Mouse (Mus musculus) midbrain, postnatal 0 days (tissue): ENCODE measurements around the gene Sectm1a. TPM values are rescaled to one million over a fixed set of nuclear protein-coding genes. Genes with fewer than 3 reads are reported as not detected.
A peak's percentile ranks its signal among the peaks of the same experiment; 100 is the strongest.
"Not testable (repeated sequence)": the region's sequence is repeated elsewhere in the genome, so short reads cannot be mapped to it uniquely, and the experiment has no call there.

Source experiments
- ATAC-seq: fragments of 200-750 bp; cut with Nextera tagmentation; 2 replicates; pipeline ENCODE4 v1.8.0; 2017; ENCODE audit warnings: moderate number of reproducible peaks, mild to moderate bottlenecking, moderate TSS enrichment, moderate library complexity; ENCODE audit not compliant: low FRiP score
- DNase-seq: peaks from one replicate; pipeline ENCODE4 v3.0.0-alpha.2; 2015; ENCODE audit warnings: low spot score
- H3K27ac ChIP-seq: fragments of 300-500 bp; sonication (generic); 2 replicates; pipeline ENCODE4 v1.5.1; 2014; ENCODE audit warnings: low read depth, mild to moderate bottlenecking, low read length, mixed read lengths
- H3K27me3 ChIP-seq: fragments of 300-500 bp; sonication (generic); 2 replicates; pipeline ENCODE4 v1.6.1; 2014; ENCODE audit warnings: low read length, control low read depth, mixed read lengths; ENCODE audit not compliant: insufficient read depth
- H3K36me3 ChIP-seq: fragments of 300-500 bp; sonication (generic); 2 replicates; pipeline ENCODE4 v1.6.1; 2014; ENCODE audit warnings: low read length, control low read depth, mixed read lengths; ENCODE audit not compliant: insufficient read depth
- H3K4me1 ChIP-seq: fragments of 300-500 bp; sonication (generic); 2 replicates; pipeline ENCODE4 v1.6.1; 2014; ENCODE audit warnings: mild to moderate bottlenecking, control low read depth, antibody characterized with exemption, low read length, mixed read lengths; ENCODE audit not compliant: insufficient read depth
- H3K4me2 ChIP-seq: fragments of 300-500 bp; sonication (generic); 2 replicates; pipeline ENCODE4 v1.6.1; 2014; ENCODE audit warnings: low read depth, mild to moderate bottlenecking, low read length, mixed read lengths; ENCODE audit not compliant: poor library complexity, severe bottlenecking
- H3K4me3 ChIP-seq: fragments of 300-500 bp; sonication (generic); 2 replicates; pipeline ENCODE4 v1.5.1; 2014; ENCODE audit warnings: low read depth, mild to moderate bottlenecking, low read length, moderate library complexity
- H3K9ac ChIP-seq: fragments of 300-500 bp; sonication (generic); replicated peaks from 2 replicates; pipeline ENCODE4 v1.6.1; 2014; ENCODE audit warnings: mild to moderate bottlenecking, low read length, moderate library complexity, mixed read lengths; ENCODE audit not compliant: poor library complexity, severe bottlenecking
- H3K9me3 ChIP-seq: fragments of 300-500 bp; sonication (generic); 2 replicates; pipeline ENCODE4 v1.6.1; 2016; ENCODE audit warnings: low read length, control low read depth
- CTCF ChIP-seq: IDR thresholded peaks from 2 replicates; pipeline ENCODE4 v1.5.1; 2016; ENCODE audit warnings: antibody characterized with exemption, mild to moderate bottlenecking
- WGBS: fragments of 180-500 bp; shearing (Covaris S2); extraction: QIAGEN DNeasy Blood & Tissue Kit; methylation state at CpG from one replicate; pipeline ENCODE4 v1.1.7; 2014; 5-methylcytosine and 5-hydroxymethylcytosine counted together
- polyA plus RNA-seq: library from polyadenylated mRNA; unstranded; fragments of >200 nt; fragmentation: Nextera tagmentation; extraction: Ambion mirVana; gene quantifications from 2 replicates; pipeline ENCODE4 v1.2.1, GENCODE M21; 2015
- total RNA-seq: library from RNA; depleted of rRNA; stranded (reverse); fragments of >200 nt; gene quantifications from 2 replicates; pipeline ENCODE4 v1.2.3, GENCODE M21; 2014

Sectm1a gene
- total and polyA plus RNA-seq, 2 experiments from 2014 or later = not detected

GRCm38 (mm10) chr11:121111051-121111450 is 30.0 kb upstream of the Sectm1a start:
- WGBS = 88% methylated on average over 3 of the region's 3 CpGs
- ATAC-seq (no peak), DNase-seq (no peak)
- Histone ChIP-seq H3K9me3 (no peaks in the 10 kb centered on the region), H3K27ac (no peak overlapping the region), H3K36me3 (no peaks in the 10 kb centered on the region), H3K4me1 (no peaks in the 10 kb centered on the region), H3K9ac (no peak overlapping the region), H3K4me3 (no peak overlapping the region), H3K27me3 (no peaks in the 10 kb centered on the region), H3K4me2 (no peak overlapping the region)
- no peak for TF ChIP-seq CTCF

- H3K4me1 ChIP-seq = no peaks in the 10 kb centered on the region
- no peak overlapping the region for H3K27ac ChIP-seq
- DNase-seq (peak; percentile 85), ATAC-seq (no peak)
- H3K9ac ChIP-seq = no peak overlapping the region
- no peak overlapping the region for H3K4me3 ChIP-seq
- H3K36me3 ChIP-seq = no peaks in the 10 kb centered on the region
- no peaks in the 10 kb centered on the region for H3K9me3 ChIP-seq
- H3K4me2 ChIP-seq = no peak overlapping the region
- no peaks in the 10 kb centered on the region for H3K27me3 ChIP-seq
- TF ChIP-seq CTCF = no peak
- WGBS = 5% methylated on average over 2 of the region's 2 CpGs
These were observed 29.0 kb upstream of the Sectm1a start for GRCm38 (mm10) chr11:121109986-121110385.

- Histone ChIP-seq H3K4me3 (no peak overlapping the region), H3K27me3 (no peaks in the 10 kb centered on the region), H3K36me3 (no peaks in the 10 kb centered on the region), H3K9me3 (no peaks in the 10 kb centered on the region), H3K4me2 (no peak overlapping the region), H3K27ac (no peak overlapping the region), H3K4me1 (no peaks in the 10 kb centered on the region), H3K9ac (no peak overlapping the region)
- DNase-seq = no peak
- no peak for ATAC-seq
- no peak for TF ChIP-seq CTCF
- 75% methylated on average over 9 of the region's 9 CpGs for WGBS
These were observed 27.0 kb upstream of the Sectm1a start for GRCm38 (mm10) chr11:121108061-121108460.

- not testable (repeated sequence) for H3K4me2 ChIP-seq, H3K4me3 ChIP-seq
- WGBS = 81% methylated on average over 1 of the region's 1 CpGs
These were observed 26.2 kb upstream of the Sectm1a start for GRCm38 (mm10) chr11:121107242-121107641.

GRCm38 (mm10) chr11:121101124-121101805 is 20.2 kb upstream of the Sectm1a start:
- WGBS = 89% methylated on average over 4 of the region's 4 CpGs
- H3K4me1 ChIP-seq = no peaks in the 10 kb centered on the region
- no peak overlapping the region for H3K4me2 ChIP-seq
- H3K27me3 ChIP-seq = no peaks in the 10 kb centered on the region
- H3K4me3 ChIP-seq = no peak overlapping the region
- no peak overlapping the region for H3K27ac ChIP-seq
- DNase-seq (no peak), ATAC-seq (no peak)
- no peaks in the 10 kb centered on the region for H3K9me3 ChIP-seq
- no peaks in the 10 kb centered on the region for H3K36me3 ChIP-seq
- H3K9ac ChIP-seq = no peak overlapping the region
- no peak for TF ChIP-seq CTCF

More at GRCm38 (mm10) chr11:121107242-121107641, 26.2 kb upstream of the Sectm1a start:
- not testable (repeated sequence) for H3K4me1 ChIP-seq, H3K36me3 ChIP-seq, DNase-seq, H3K27ac ChIP-seq, ATAC-seq, H3K27me3 ChIP-seq, H3K9ac ChIP-seq, H3K9me3 ChIP-seq

GRCm38 (mm10) chr11:121100692-121101091 is 19.7 kb upstream of the Sectm1a start:
- no peaks in the 10 kb centered on the region for H3K4me1 ChIP-seq
- H3K27me3 ChIP-seq = no peaks in the 10 kb centered on the region
- WGBS = 65% methylated on average over 7 of the region's 7 CpGs
- H3K4me3 ChIP-seq = no peak overlapping the region
- H3K4me2 ChIP-seq = no peak overlapping the region
- no peaks in the 10 kb centered on the region for H3K36me3 ChIP-seq
- H3K27ac ChIP-seq = no peak overlapping the region
- ATAC-seq (no peak), DNase-seq (no peak)
- H3K9me3 ChIP-seq = no peaks in the 10 kb centered on the region
- TF ChIP-seq CTCF = no peak
- no peak overlapping the region for H3K9ac ChIP-seq
